Mouse (Mus musculus) neural tube, embryonic 10.5 days (tissue): ENCODE measurements around the gene Gm4201.
"Not testable (repeated sequence)": the region's sequence is repeated elsewhere in the genome, so short reads cannot be mapped to it uniquely, and the experiment has no call there.

ENCODE experiments used
- DNase-seq: peaks from one replicate; pipeline ENCODE4 v3.0.0-alpha.2; 2017; ENCODE audit warnings: low spot score; ENCODE audit errors: extremely low spot score

Gm4201 gene

GRCm38 (mm10) chr7:22565243-22565642 is at the start of gene Gm4201:
Gm4201 (minus strand) TSS chr7:22565343.
- DNase-seq, result not testable (repeated sequence)

- DNase-seq, result not testable (repeated sequence)
Observed at GRCm38 (mm10) chr7:22588027-22588426, 22.9 kb upstream of the Gm4201 start, which contains the start of gene Gm4565. Gm4565 (minus strand) TSS chr7:22588127.

- not testable (repeated sequence) for DNase-seq
Observed at GRCm38 (mm10) chr7:22534787-22535186, 30.4 kb downstream of the Gm4201 start, which contains the start of gene Gm8677. Gm8677 (minus strand) TSS chr7:22534887.

- DNase-seq, result not testable (repeated sequence)
Observed at GRCm38 (mm10) chr7:22522667-22523066, 42.5 kb downstream of the Gm4201 start, which contains the start of gene Vmn1r152. Vmn1r152 (plus strand) TSS chr7:22522967.
